ENCODE assay signal across 8 mouse cellular contexts in genomic region chr11:7063001-7063584, GRCm38 (mm10). TPM values are rescaled to one million over a fixed set of nuclear protein-coding genes. Genes with fewer than 3 reads are reported as not detected.
A peak's percentile ranks its signal among the peaks of the same experiment; 100 is the strongest.
DNase-seq lines count a peak whose midpoint lies in the region; ATAC-seq and TF ChIP-seq lines count a peak whose summit lies in the region.

TSS of gene Adcy1 (plus strand) at chr11:7063489.

- no peak within 1 kb of the TSS for H3K27ac ChIP-seq in thymus, adult 2 months (ENCODE audit: control insufficient read depth, insufficient read depth, low read length)
- H3K27ac ChIP-seq in hindbrain, embryonic 14.5 days, result peak within 1 kb of the TSS; percentile 44
- no peak within 1 kb of the TSS for H3K27ac ChIP-seq in limb, embryonic 13.5 days

- no peaks in the 10 kb centered on the region for H3K4me1 ChIP-seq in thymus, adult 2 months (replicated peaks; ENCODE audit: control insufficient read depth, insufficient read depth, low read length)
- peaks cover 33% of the 10 kb centered on the region for H3K4me1 ChIP-seq in hindbrain, embryonic 14.5 days (replicated peaks; ENCODE audit: control insufficient read depth, insufficient read depth, low read length)
- H3K4me1 ChIP-seq in limb, embryonic 13.5 days, result peaks cover 25% of the 10 kb centered on the region

- H3K4me3 ChIP-seq in thymus, adult 2 months (ENCODE audit: control insufficient read depth, insufficient read depth, low read length), result no peak within 1 kb of the TSS
- H3K4me3 ChIP-seq in hindbrain, embryonic 14.5 days (replicated peaks; ENCODE audit: low read length), result peak within 1 kb of the TSS; percentile 64
- H3K4me3 ChIP-seq in limb, embryonic 13.5 days, result peak within 1 kb of the TSS; percentile 59

- 25% methylated on average over 68 of the region's 69 CpGs for WGBS in thymus, adult 2 months
- WGBS in hindbrain, embryonic 14.5 days, result 1% methylated on average over 26 of the region's 69 CpGs
- WGBS in limb, embryonic 13.5 days, result 1% methylated on average over 26 of the region's 69 CpGs

- no peaks in the 10 kb centered on the region for H3K9me3 ChIP-seq in hindbrain, embryonic 14.5 days (ENCODE audit: control insufficient read depth, low read length)
- H3K9me3 ChIP-seq in limb, embryonic 13.5 days, result no peaks in the 10 kb centered on the region

- no peak for TF ChIP-seq POLR2A in thymus, adult 2 months (IDR thresholded peaks at IDR 0.05; ENCODE audit: control insufficient read depth, extremely low read depth, insufficient read depth, low read length, poor library complexity)

- peak within 1 kb of the TSS; percentile 79 for H3K9ac ChIP-seq in hindbrain, embryonic 14.5 days
- H3K9ac ChIP-seq in limb, embryonic 13.5 days, result peak within 1 kb of the TSS; percentile 68

- H3K27me3 ChIP-seq in thymus, adult 2 months (ENCODE audit: control insufficient read depth, insufficient read depth, low read length), result no peaks in the 10 kb centered on the region; the same call in 1 of the 2 replicates
- H3K27me3 ChIP-seq in hindbrain, embryonic 14.5 days (ENCODE audit: control insufficient read depth, insufficient read depth, low read length), result peaks cover 35% of the 10 kb centered on the region
- peaks cover 96% of the 10 kb centered on the region for H3K27me3 ChIP-seq in limb, embryonic 13.5 days

- peak within 1 kb of the TSS; percentile 77 for H3K4me2 ChIP-seq in hindbrain, embryonic 14.5 days (replicated peaks)
- H3K4me2 ChIP-seq in limb, embryonic 13.5 days (replicated peaks), result peak within 1 kb of the TSS; percentile 91

- ATAC-seq in hindbrain, embryonic 14.5 days (ENCODE audit: low FRiP score), result peak; percentile 64
- peak; percentile 12; the same call in 1 of the 2 replicates for ATAC-seq in limb, embryonic 13.5 days (ENCODE audit: low FRiP score, low read depth)

- no peak for TF ChIP-seq CTCF in thymus, adult 2 months (IDR thresholded peaks at IDR 0.05; ENCODE audit: borderline replicate concordance, control insufficient read depth, extremely low read depth, insufficient read depth, low read length, poor library complexity)

- DNase-seq in adrenal gland, postnatal 25 days, result peak; percentile 21
- DNase-seq in adrenal gland, adult 2 months, result no peak
- DNase-seq in thymus, adult 2 months, result peak; percentile 16
- DNase-seq in thymus, postnatal 0 days (ENCODE audit: low spot score), result no peak
- peak; percentile 71 for DNase-seq in hindbrain, embryonic 14.5 days (ENCODE audit: low spot score)
- DNase-seq in retina, postnatal 1 day, result peak; percentile 71
- no peak for DNase-seq in spleen, postnatal 10 days (ENCODE audit: low spot score in 2 of 2)

- H3K36me3 ChIP-seq in thymus, adult 2 months (ENCODE audit: control insufficient read depth, insufficient read depth, low read length), result no peaks in the 10 kb centered on the region
- no peaks in the 10 kb centered on the region for H3K36me3 ChIP-seq in hindbrain, embryonic 14.5 days (replicated peaks; ENCODE audit: control insufficient read depth, insufficient read depth)
- H3K36me3 ChIP-seq in limb, embryonic 13.5 days, result no peaks in the 10 kb centered on the region

RNA-seq across cellular contexts. Expression of gene Adcy1, which starts in this region (rescaled TPM):
- 3.0 and 4.2 TPM in 2 replicates for total RNA-seq in adrenal gland, postnatal 25 days (2021)
- total RNA-seq in adrenal gland, adult 2 months (2021), result 1 to 10 TPM; 2.5 to 3.1 TPM
- 1.0 and 1.1 TPM in 2 replicates for polyA plus RNA-seq in adrenal gland, adult 2 months (2012; rRNA removed)
- polyA plus RNA-seq in thymus, adult 2 months (2012; rRNA removed), result 1.5 and 2.3 TPM in 2 replicates
- polyA plus RNA-seq in thymus, postnatal 0 days (2015; fragmentation: Nextera tagmentation; extraction: Ambion mirVana), result 1.5 and 1.6 TPM in 2 replicates
- 17.2 and 20.3 TPM in 2 replicates for polyA plus RNA-seq in hindbrain, embryonic 14.5 days (2014; fragmentation: Nextera tagmentation; extraction: Ambion mirVana)
- 1.0 and 1.1 TPM in 2 replicates for polyA plus RNA-seq in limb, embryonic 13.5 days (2015; fragmentation: Nextera tagmentation; extraction: Ambion mirVana)

Comparison
In these comparisons a context has a peak if more than half of its experiments do, and no peak if none do; other contexts are left out.
1. DNase-seq: peak in adrenal gland, postnatal 25 days (single experiment), thymus, adult 2 months (single experiment), hindbrain, embryonic 14.5 days (single experiment) and retina, postnatal 1 day (single experiment); none in adrenal gland, adult 2 months (single experiment), thymus, postnatal 0 days (single experiment) and spleen, postnatal 10 days (0 of 2).